Mouse (Mus musculus): ENCODE measurements around the gene Wdr81. TPM values are rescaled to one million over a fixed set of nuclear protein-coding genes. Genes with fewer than 3 reads are reported as not detected.

Wdr81 gene
- polyA plus RNA-seq, 1 experiment, result 24.8 TPM

- no peak for TF ChIP-seq GATA1 (IDR thresholded peaks at IDR 0.05; ENCODE audit: low read length)
These were observed 9.9 kb upstream of the Wdr81 start for GRCm38 (mm10) chr11:75464417-75464816.

- TF ChIP-seq GATA1 (IDR thresholded peaks at IDR 0.05; ENCODE audit: low read length), result no peak
These were observed 9.1 kb upstream of the Wdr81 start for GRCm38 (mm10) chr11:75463624-75464023.

- no peak for TF ChIP-seq GATA1 (IDR thresholded peaks at IDR 0.05; ENCODE audit: low read length)
These were observed 8.4 kb upstream of the Wdr81 start for GRCm38 (mm10) chr11:75462865-75463336.

- TF ChIP-seq GATA1 (IDR thresholded peaks at IDR 0.05; ENCODE audit: low read length), result no peak
These were observed 7.8 kb upstream of the Wdr81 start for GRCm38 (mm10) chr11:75462253-75462783.

GRCm38 (mm10) chr11:75461743-75462252, 7.3 kb upstream of the Wdr81 start:
- TF ChIP-seq GATA1 (IDR thresholded peaks at IDR 0.05; ENCODE audit: low read length), result no peak

- TF ChIP-seq GATA1 (IDR thresholded peaks at IDR 0.05; ENCODE audit: low read length), result no peak
These were observed 6.6 kb upstream of the Wdr81 start, which contains the start of gene Tlcd2 for GRCm38 (mm10) chr11:75460844-75461742. Tlcd2 (plus strand) TSS chr11:75461715.

GRCm38 (mm10) chr11:75460103-75460843, 5.8 kb upstream of the Wdr81 start:
- TF ChIP-seq GATA1 (IDR thresholded peaks at IDR 0.05; ENCODE audit: low read length), result no peak

GRCm38 (mm10) chr11:75459751-75460102, 5.2 kb upstream of the Wdr81 start:
- TF ChIP-seq GATA1 (IDR thresholded peaks at IDR 0.05; ENCODE audit: low read length), result no peak

- TF ChIP-seq GATA1 (IDR thresholded peaks at IDR 0.05; ENCODE audit: low read length), result no peak
These were observed 4.7 kb upstream of the Wdr81 start for GRCm38 (mm10) chr11:75459141-75459711.

GRCm38 (mm10) chr11:75458628-75459041, 4.1 kb upstream of the Wdr81 start:
- no peak for TF ChIP-seq GATA1 (IDR thresholded peaks at IDR 0.05; ENCODE audit: low read length)

GRCm38 (mm10) chr11:75458169-75458568, 3.7 kb upstream of the Wdr81 start:
- TF ChIP-seq GATA1 (IDR thresholded peaks at IDR 0.05; ENCODE audit: low read length), result no peak

GRCm38 (mm10) chr11:75456440-75456871, 1.9 kb upstream of the Wdr81 start:
- TF ChIP-seq GATA1 (IDR thresholded peaks at IDR 0.05; ENCODE audit: low read length), result no peak

- no peak for TF ChIP-seq GATA1 (IDR thresholded peaks at IDR 0.05; ENCODE audit: low read length)
These were observed 672 bp upstream of the Wdr81 start for GRCm38 (mm10) chr11:75455041-75455736.

GRCm38 (mm10) chr11:75452812-75453557, 1.5 kb downstream of the Wdr81 start:
- no peak for TF ChIP-seq GATA1 (IDR thresholded peaks at IDR 0.05; ENCODE audit: low read length)
